8 mouse cellular contexts compared by ENCODE assay signal in genomic region chr2:91957096-91957495, GRCm38 (mm10). TPM values are rescaled to one million over a fixed set of nuclear protein-coding genes. Genes with fewer than 3 reads are reported as not detected.
DNase-seq lines count a peak whose midpoint lies in the region; ATAC-seq lines count a peak whose summit lies in the region.

No protein-coding gene starts in this region.

- no peaks in the 10 kb centered on the region for H3K27me3 ChIP-seq in heart, embryonic 13.5 days (replicated peaks)
- H3K27me3 ChIP-seq in hindbrain, embryonic 12.5 days, result no peaks in the 10 kb centered on the region
- no peaks in the 10 kb centered on the region for H3K27me3 ChIP-seq in midbrain, embryonic 13.5 days

- no peak for DNase-seq in heart, postnatal 14 days
- peak; percentile 95 for DNase-seq in brain, adult 2 months (ENCODE audit: low read depth, low spot score)
- DNase-seq in left cerebral cortex, postnatal 25 days (ENCODE audit: low spot score in 2 of 2), result peak; percentile 84 to 97
- peak; percentile 79 for DNase-seq in thymus, postnatal 25 days
- DNase-seq in kidney, adult 9 months, result no peak

- H3K4me3 ChIP-seq in heart, embryonic 13.5 days, result peak overlapping the region; percentile 30
- H3K4me3 ChIP-seq in hindbrain, embryonic 12.5 days, result no peak overlapping the region
- H3K4me3 ChIP-seq in midbrain, embryonic 13.5 days (replicated peaks), result no peak overlapping the region

- no peaks in the 10 kb centered on the region for H3K9me3 ChIP-seq in heart, embryonic 13.5 days
- no peaks in the 10 kb centered on the region for H3K9me3 ChIP-seq in hindbrain, embryonic 12.5 days (replicated peaks)
- H3K9me3 ChIP-seq in midbrain, embryonic 13.5 days, result no peaks in the 10 kb centered on the region

- ATAC-seq in heart, embryonic 13.5 days (ENCODE audit: extremely low read depth, insufficient number of reproducible peaks, low FRiP score, low TSS enrichment), result peak; percentile 63; the same call in 1 of the 2 replicates
- ATAC-seq in hindbrain, embryonic 12.5 days (ENCODE audit: low FRiP score), result peak; percentile 67
- peak; percentile 54 for ATAC-seq in midbrain, embryonic 13.5 days

- H3K4me1 ChIP-seq in heart, embryonic 13.5 days, result peaks cover 94% of the 10 kb centered on the region
- peaks cover 42% of the 10 kb centered on the region for H3K4me1 ChIP-seq in hindbrain, embryonic 12.5 days
- peaks cover 40% of the 10 kb centered on the region for H3K4me1 ChIP-seq in midbrain, embryonic 13.5 days (replicated peaks)

- 10% methylated on average over 4 of the region's 4 CpGs for WGBS in heart, embryonic 13.5 days
- WGBS in hindbrain, embryonic 12.5 days, result 47% methylated on average over 4 of the region's 4 CpGs
- 51% methylated on average over 4 of the region's 4 CpGs for WGBS in midbrain, embryonic 13.5 days

- H3K9ac ChIP-seq in heart, embryonic 13.5 days, result peak overlapping the region; percentile 67
- no peak overlapping the region for H3K9ac ChIP-seq in hindbrain, embryonic 12.5 days
- H3K9ac ChIP-seq in midbrain, embryonic 13.5 days (replicated peaks), result no peak overlapping the region

- peak overlapping the region; percentile 60 for H3K4me2 ChIP-seq in heart, embryonic 13.5 days
- no peak overlapping the region for H3K4me2 ChIP-seq in hindbrain, embryonic 12.5 days (replicated peaks)
- H3K4me2 ChIP-seq in midbrain, embryonic 13.5 days (replicated peaks), result no peak overlapping the region

- intact Hi-C loops in heart, postnatal 14 days (cut with DNase I), result no loop called here
- intact Hi-C loops in left cerebral cortex, postnatal 25 days (cut with DNase I), result no loop called here

- H3K27ac ChIP-seq in heart, embryonic 13.5 days (replicated peaks), result peak overlapping the region; percentile 92
- 0 out of 2 replicates have a peak overlapping the region, but pooled peaks have one; percentile 48 for H3K27ac ChIP-seq in hindbrain, embryonic 12.5 days
- H3K27ac ChIP-seq in midbrain, embryonic 13.5 days, result 0 out of 2 replicates have a peak overlapping the region, but pooled peaks have one; percentile 25

- peaks cover 8% of the 10 kb centered on the region; the same call in 1 of the 2 replicates for H3K36me3 ChIP-seq in heart, embryonic 13.5 days
- no peaks in the 10 kb centered on the region for H3K36me3 ChIP-seq in hindbrain, embryonic 12.5 days
- no peaks in the 10 kb centered on the region for H3K36me3 ChIP-seq in midbrain, embryonic 13.5 days

RNA-seq across cellular contexts. Expression of gene Gm9821, which starts 11.6 kb away (rescaled TPM):
- polyA plus RNA-seq in heart, embryonic 13.5 days (2015; fragmentation: Nextera tagmentation; extraction: Ambion mirVana), result 1.6 and 2.2 TPM in 2 replicates
- not detected for total RNA-seq in heart, postnatal 14 days (2021)
- polyA plus RNA-seq in hindbrain, embryonic 12.5 days (2016; fragmentation: Nextera tagmentation; extraction: Ambion mirVana), result 0.50 and 0.57 TPM in 2 replicates
- not detected for total RNA-seq in left cerebral cortex, postnatal 25 days (2021)
- polyA plus RNA-seq in midbrain, embryonic 13.5 days (2015; fragmentation: Nextera tagmentation; extraction: Ambion mirVana), result 0.38 TPM in 1 of 2 replicates, not detected in the other

RNA-seq across cellular contexts. Expression of gene Dgkz, which starts 18.6 kb away (rescaled TPM):
- polyA plus RNA-seq in heart, embryonic 13.5 days (2015; fragmentation: Nextera tagmentation; extraction: Ambion mirVana), result 37.9 and 43.4 TPM in 2 replicates
- total RNA-seq in heart, postnatal 14 days (2021), result 10 to 100 TPM; 62.3 to 63.1 TPM
- 30.9 and 31.9 TPM in 2 replicates for polyA plus RNA-seq in hindbrain, embryonic 12.5 days (2016; fragmentation: Nextera tagmentation; extraction: Ambion mirVana)
- 100 to 1,000 TPM; 556 to 558 TPM for total RNA-seq in left cerebral cortex, postnatal 25 days (2021)
- 21.4 and 26.4 TPM in 2 replicates for polyA plus RNA-seq in midbrain, embryonic 13.5 days (2015; fragmentation: Nextera tagmentation; extraction: Ambion mirVana)

RNA-seq across cellular contexts. Expression of gene Mdk, which starts 25.0 kb away (rescaled TPM):
- polyA plus RNA-seq in heart, embryonic 13.5 days (2015; fragmentation: Nextera tagmentation; extraction: Ambion mirVana), result 603 and 654 TPM in 2 replicates
- total RNA-seq in heart, postnatal 14 days (2021), result 10 to 100 TPM; 15.7 to 16.8 TPM
- 904 and 962 TPM in 2 replicates for polyA plus RNA-seq in hindbrain, embryonic 12.5 days (2016; fragmentation: Nextera tagmentation; extraction: Ambion mirVana)
- total RNA-seq in left cerebral cortex, postnatal 25 days (2021), result 10 to 100 TPM; 18.3 to 19.6 TPM
- polyA plus RNA-seq in midbrain, embryonic 13.5 days (2015; fragmentation: Nextera tagmentation; extraction: Ambion mirVana), result 322 and 354 TPM in 2 replicates

RNA-seq across cellular contexts. Expression of gene Chrm4, which starts 30.0 kb away (rescaled TPM):
- not detected in 2 replicates for polyA plus RNA-seq in heart, embryonic 13.5 days (2015; fragmentation: Nextera tagmentation; extraction: Ambion mirVana)
- total RNA-seq in heart, postnatal 14 days (2021), result not detected
- polyA plus RNA-seq in hindbrain, embryonic 12.5 days (2016; fragmentation: Nextera tagmentation; extraction: Ambion mirVana), result 0.77 and 1.0 TPM in 2 replicates
- 10 to 100 TPM; 41.6 to 55.1 TPM for total RNA-seq in left cerebral cortex, postnatal 25 days (2021)
- 0.36 and 0.54 TPM in 2 replicates for polyA plus RNA-seq in midbrain, embryonic 13.5 days (2015; fragmentation: Nextera tagmentation; extraction: Ambion mirVana)

Comparison
In these comparisons a context has a peak if more than half of its experiments do, and no peak if none do; other contexts are left out.
1. H3K27ac ChIP-seq: peak in every context shown above with its lines; median percentile 92 in heart, embryonic 13.5 days; 48 in hindbrain, embryonic 12.5 days; 25 in midbrain, embryonic 13.5 days.
2. DNase-seq: peak in brain, adult 2 months (single experiment), left cerebral cortex, postnatal 25 days (2 of 2) and thymus, postnatal 25 days (single experiment); none in heart, postnatal 14 days (0 of 2) and kidney, adult 9 months (single experiment).
3. Peak in every context shown above with its lines, with median percentiles within 50 percentile points of each other: ATAC-seq.